Mouse (Mus musculus) embryo, embryonic 10.5 days (tissue): ENCODE measurements at regions not wholly inside any gene's neighbourhood (a gene's known extent, or its start where the extent isn't known, plus 50 kb on each side); places are given as distances from the start of the nearest gene placed in this dataset.

ENCODE experiments used
- DNase-seq: peaks from one replicate; pipeline ENCODE4 v3.0.0-alpha.2; 2015; ENCODE audit warnings: low spot score

DNA sequence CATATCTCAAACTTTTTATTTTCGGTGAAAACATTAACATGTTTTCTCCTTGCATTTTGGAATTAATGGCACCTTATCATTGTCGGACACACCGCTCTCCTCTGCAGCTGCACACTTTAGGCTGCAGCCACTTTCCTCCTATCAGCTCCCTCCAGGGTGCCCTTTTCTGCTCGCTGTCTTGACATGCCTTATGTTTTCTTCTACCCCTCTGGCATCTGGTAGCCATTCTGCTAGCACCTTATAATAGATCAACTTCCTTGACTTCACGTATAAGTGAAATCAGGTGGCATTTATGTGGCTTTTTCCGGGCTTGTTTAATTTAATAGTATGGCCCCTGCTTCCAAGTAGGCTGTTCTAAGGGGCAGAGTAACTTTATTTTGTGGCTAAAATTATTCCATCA lies 747.8 kb downstream of the Slitrk6 start:
- DNase-seq, result peak; percentile 15

DNA sequence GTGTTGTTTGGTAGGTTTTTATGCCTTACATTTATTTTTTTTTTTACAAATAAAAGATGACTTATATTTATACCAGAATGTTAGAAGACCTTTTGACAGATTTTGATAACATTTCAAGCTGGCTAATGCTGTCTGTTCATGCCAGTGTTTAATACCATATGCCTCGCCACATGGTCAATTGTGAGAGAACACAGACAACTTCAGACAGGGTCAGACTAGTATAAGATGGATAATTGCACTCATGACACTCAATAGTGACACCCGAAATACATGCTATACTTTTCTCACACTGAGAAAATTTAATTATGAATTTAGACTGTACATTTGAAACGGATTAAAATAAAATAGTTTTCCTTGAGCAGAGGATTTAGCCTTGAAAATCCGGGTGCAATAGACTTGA lies 769.9 kb downstream of the Slitrk6 start:
- DNase-seq, result no peak

DNA sequence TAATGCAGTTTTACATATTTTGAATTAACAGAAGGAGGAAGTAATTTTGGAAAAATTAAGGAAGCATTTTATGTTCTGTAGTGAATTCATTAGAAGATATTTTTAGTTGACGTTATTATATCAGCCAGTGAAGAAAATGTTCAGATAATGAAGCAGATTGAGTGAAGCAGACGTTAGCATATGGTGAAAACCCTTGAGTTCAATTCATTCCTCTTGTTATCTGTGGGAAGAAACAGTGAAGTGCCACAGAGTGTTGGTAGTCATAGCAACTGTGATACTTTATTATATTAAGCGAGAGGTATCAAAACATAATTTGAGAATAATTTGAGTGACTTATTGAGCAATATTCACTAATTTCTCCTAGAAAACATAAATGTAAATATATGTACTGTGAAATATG lies 796.9 kb downstream of the Slitrk6 start:
- no peak for DNase-seq

DNA sequence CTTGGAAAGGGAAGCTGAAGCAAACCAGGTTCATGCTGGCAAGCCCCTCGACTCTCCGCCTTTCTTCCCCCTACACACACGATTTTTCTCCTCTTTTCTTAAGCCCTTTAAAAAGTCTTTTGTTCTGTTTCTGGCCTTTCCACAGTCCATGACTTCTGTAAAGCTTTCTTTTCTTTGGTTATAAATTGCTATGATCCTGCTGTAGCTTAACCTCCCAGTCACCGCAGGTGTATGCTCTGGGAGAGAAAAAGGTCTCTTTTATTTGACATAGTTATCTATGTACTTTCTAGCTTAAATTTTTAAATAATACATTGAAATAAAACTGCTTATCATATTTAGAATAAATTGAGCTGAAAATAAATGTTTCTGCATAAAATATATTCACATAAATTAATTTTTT lies 813.0 kb downstream of the Slitrk6 start:
- DNase-seq, result no peak

DNA sequence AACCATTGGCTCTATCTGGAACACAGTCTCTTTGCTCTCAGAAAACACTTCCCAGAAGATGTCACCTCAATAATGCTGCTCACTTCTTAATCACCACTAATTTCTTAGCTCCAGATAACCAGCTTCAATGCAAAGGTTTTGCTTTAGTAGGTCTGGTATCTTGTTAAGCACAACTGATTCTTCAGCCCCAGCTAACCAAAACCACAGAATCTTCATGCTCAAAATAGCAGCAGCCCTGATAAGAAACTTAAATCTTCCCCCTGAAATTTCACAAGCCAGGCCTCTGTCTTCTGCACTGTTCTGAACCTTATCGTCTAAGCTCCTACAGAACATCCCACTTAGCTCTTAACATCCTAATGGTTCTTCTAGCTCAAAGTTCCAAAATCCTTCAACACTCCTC lies 813.8 kb downstream of the Slitrk6 start:
- no peak for DNase-seq

DNA sequence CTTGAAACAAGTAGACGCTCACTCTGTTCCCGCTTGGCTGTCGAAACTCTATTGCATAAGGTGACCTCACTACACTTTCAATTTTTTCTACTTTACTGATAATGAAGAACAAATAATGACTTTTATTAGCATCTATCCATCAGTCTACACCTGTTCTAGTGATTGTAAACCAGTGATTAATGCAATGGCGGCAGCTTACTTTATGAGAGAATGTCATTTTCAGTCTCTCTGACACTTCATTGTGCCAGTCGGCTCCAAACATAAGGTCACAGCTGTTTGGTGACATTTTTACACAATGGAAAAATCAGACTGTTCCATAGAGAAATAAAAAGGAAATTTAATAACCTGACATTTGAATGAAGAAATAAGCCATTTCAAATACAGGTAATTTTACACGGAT lies 817.5 kb downstream of the Slitrk6 start:
- DNase-seq, result no peak

DNA sequence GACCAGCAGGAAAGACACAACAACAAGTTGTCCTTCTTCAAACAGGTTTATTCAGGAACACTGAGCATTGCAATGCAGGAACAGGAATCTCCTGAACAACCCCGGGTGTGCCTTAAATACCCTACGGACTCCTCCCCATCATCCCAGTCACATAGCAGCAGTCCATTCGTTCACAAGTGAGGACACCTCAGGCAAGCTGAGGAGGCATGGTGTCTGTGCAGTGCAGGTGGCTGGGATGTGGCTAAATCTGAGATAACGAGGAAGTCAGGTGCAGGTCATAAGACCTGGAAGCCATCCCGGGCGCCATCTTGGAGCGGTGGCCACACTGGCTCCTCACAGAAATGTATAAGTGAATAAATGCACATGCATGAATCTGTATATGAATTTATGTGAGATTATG lies 826.0 kb downstream of the Slitrk6 start:
- no peak for DNase-seq

DNA sequence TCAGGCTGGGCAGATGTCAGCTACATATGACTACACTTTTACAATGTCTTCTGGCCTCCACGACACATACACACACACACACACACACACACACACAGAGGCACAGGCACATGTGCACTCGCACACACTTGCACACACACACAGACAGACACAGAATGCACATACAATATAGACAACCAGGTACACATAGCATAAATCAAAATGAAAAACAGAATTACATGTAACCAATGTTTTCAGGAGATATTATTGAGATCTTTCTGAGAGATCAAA lies 863.1 kb downstream of the Slitrk6 start:
- DNase-seq, result no peak

DNA sequence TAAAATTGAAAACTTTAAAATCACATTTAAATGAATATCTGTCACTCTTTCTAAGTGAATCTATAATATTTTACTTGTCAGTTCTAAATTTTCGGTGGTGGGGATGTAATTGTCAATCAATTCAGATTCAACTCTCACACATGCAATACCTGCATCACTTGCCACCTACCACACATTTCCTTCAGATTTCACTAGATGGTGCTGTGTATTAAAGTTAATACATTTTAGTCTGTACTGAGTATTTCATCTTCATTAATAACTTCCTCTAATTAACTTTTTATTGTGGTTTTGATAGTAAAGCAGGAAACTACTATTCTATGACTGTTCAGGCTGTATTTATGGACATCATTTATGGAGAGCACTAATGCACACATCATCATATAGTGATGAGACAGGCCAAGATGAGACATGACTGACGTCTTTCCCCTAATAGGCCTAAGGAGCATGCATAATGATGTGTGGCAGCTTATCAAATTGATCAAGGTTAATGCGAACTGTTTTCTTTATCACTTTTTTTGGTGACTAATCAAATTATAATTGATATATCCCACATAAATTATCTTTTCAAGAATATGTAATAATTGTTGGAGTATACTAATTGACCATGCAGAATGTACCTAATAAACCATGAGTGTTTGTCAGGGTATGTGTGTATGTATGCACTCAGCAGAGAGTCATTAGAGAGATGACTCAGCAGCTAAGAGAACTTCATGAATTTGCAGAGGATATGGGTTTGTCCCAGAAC lies 863.6 kb downstream of the Slitrk6 start:
- DNase-seq, result no peak

DNA sequence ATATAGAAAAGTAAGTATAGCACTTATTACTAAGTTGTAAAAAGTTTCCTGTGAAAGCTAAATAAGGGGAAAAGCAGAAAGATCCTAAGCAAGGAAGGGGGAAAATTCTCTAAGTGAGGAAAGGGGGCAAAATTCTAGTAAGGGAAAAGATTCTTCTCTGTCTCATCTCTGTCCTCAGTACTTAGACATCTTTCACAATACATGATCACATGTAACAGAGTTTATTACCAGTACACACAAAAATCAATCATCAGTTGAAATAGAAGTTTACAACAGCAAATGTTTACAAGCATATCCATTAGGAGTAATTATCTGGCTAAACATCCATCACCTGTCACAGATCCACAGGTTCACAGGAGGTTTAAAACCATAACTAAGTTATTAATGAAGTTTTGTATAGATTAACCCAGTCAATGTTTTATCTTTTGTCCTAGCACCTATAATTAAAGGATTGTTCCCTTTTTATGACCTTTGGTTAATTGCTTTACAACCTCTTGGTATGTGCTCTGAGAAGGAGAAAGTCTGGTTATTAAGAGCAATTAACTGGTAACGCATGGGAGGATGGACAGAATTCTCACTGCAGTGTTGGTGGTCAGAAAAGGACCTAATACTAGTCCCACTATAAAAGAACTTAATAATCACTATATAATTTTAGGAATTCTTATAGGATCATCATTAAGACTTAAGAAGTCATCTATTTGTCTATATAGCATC lies 877.8 kb downstream of the Slitrk6 start:
- no peak for DNase-seq

DNA sequence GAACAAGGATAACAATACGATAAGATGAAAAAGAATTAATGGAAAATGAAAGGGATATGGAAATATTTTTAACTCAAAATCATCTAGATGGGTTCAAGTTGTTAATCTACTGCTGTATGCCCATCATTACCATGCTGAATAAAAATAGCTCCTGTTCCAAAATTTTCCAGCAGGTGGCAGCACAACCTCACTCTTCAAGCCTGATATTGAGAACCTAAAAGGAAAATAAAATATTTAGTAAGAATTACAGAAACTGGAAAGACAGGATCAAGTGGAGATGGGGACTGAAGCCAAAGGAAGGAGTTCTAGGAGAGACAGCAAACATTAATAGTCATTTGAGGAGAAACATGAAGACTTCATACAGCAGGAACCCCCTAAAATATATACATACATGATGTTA lies 880.7 kb downstream of the Slitrk6 start:
- DNase-seq, result peak; percentile 85

DNA sequence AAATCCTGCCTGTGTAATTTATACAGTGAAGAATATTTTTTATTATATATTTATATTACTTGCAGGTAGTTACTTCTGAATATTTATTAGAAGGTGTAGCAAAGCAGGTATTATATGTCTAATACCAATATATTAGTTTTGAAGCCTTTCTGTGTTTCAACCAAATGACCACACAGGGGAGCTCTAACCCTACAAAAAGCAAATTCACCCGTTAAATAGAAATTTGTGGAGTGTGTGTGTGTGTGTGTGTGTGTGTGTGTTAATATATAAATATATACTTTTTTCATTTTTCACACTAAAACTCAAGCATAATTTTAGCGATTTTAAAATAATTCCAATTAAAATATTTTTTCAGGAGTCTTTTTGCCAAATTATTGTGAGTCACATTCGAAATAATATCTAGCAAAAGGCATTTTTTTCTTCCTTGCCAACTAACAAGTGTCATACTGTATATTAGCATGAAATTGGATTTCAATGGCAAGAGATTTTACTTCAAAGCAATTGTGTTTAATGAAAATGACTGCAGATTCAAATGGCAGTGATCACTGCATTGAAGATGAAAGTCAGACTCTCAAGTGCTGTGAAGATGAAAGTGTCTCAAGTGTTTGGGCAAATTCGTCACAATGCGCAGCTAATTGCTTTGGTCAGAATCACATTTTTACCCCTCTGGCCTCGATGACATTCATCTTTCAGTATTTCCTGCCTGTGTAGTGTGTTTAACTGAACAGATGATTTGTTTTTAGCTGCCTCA lies 914.4 kb downstream of the Slitrk6 start:
- peak; percentile 64 for DNase-seq

DNA sequence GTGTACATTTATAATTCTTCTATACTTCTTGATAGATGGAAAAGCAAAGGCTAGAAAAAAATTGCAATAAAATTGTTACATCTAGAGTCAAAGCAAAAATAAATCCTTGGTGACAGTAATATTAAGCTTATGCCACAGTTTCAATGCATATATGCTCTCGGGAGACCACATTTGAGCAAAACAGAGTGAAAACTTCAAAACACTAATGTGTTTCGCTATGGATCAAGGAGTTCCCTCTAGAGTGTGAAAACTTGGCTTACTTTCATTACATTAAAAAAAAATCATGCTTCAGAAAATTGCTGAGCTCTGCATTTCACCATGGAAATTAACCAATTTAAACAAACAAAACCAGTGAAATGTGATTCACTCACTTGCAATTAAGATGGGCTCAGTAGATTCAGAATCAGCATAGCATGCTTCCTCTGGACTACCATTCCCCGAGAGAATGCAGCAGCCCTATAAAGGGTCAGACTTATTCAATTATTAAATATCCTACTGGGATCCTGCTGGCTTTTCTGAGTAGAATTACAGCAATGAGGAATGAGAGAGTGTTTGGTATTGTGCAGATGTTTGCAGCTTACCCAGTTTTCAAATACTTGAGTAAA lies 888.7 kb upstream of the Slitrk1 start:
- no peak for DNase-seq

DNA sequence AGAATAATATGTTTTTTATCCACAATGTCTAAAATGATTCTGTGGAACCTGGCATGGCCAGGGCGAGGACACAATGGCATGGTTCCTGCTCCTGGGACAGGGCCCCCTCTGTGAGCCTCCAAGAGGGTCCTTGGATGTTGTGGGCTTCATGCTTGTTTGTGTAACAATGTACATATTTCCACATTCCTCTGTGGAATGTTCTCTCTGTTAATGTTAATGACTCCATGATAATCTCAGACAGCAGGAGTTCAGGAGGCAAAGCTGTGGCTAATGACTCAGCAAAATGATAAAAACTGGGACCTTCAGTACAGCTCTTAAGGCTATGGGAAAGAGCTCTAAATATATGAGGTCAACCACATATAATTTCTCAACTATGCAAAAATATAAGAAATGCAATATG lies 858.3 kb upstream of the Slitrk1 start:
- DNase-seq, result no peak

DNA sequence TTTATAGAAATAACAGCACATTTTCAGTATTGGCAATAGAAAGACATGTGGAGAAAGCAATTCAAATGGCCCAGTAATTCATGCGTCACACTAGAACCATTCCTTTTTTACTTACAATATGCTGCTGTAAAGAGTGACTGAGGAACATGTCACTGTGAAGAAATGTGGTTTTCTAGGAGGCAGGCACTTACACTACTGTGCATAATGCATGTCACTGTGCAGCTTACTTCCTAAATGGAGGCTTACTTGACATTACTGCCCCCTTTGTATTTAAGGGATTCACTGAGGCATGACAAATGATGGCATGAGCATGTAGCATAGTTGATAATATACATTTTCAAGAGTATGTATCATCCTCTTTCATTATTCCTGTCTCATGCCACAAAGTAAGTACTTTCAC lies 846.9 kb upstream of the Slitrk1 start:
- no peak for DNase-seq
